Mouse (Mus musculus) spleen, adult 2 months (tissue): Measurements from ENCODE around the gene Gm3164. TPM values are rescaled to one million over a fixed set of nuclear protein-coding genes. Genes with fewer than 3 reads are reported as not detected.
"Not testable (repeated sequence)": the region's sequence is repeated elsewhere in the genome, so short reads cannot be mapped to it uniquely, and the experiment has no call there.

Experiments
- DNase-seq, 2 experiments: peaks; one replicate each; pipeline versions ENCODE4 v3.0.0 to v3.0.0-alpha.2; 2012 to 2021; ENCODE audit warnings: low spot score in 2 of 2, low read depth in 1 of 2
- H3K27ac ChIP-seq: fragments of 200-500 bp; 2 replicates; pipeline ENCODE4 v1.5.1; 2012; ENCODE audit warnings: low read length, inconsistent platforms; ENCODE audit not compliant: insufficient read depth
- H3K27me3 ChIP-seq: fragments of 200-500 bp; 2 replicates; pipeline ENCODE4 v1.6.1; 2012; ENCODE audit warnings: mild to moderate bottlenecking, moderate library complexity, low read length, inconsistent platforms; ENCODE audit not compliant: control insufficient read depth, insufficient read depth
- H3K36me3 ChIP-seq: fragments of 200-500 bp; 2 replicates; pipeline ENCODE4 v1.6.1; 2012; ENCODE audit warnings: mild to moderate bottlenecking, low read length, inconsistent platforms; ENCODE audit not compliant: control insufficient read depth, insufficient read depth
- H3K4me1 ChIP-seq: fragments of 200-500 bp; 2 replicates; pipeline ENCODE4 v1.6.1; 2011; ENCODE audit warnings: inconsistent platforms; ENCODE audit not compliant: control insufficient read depth, insufficient read depth, insufficient read length
- H3K4me3 ChIP-seq: fragments of 200-500 bp; 2 replicates; pipeline ENCODE4 v1.5.1; 2011; ENCODE audit warnings: mild to moderate bottlenecking, inconsistent platforms; ENCODE audit not compliant: insufficient read depth, insufficient read length; ENCODE audit errors: extremely low read depth
- WGBS: fragments of 180-500 bp; shearing (Covaris S2); methylation state at CpG from one replicate; pipeline ENCODE4 v1.1.7; 2018; 5-methylcytosine and 5-hydroxymethylcytosine counted together
- polyA plus RNA-seq: library from polyadenylated mRNA; depleted of rRNA; stranded (reverse); fragments of >200 nt; gene quantifications from 2 replicates; pipeline ENCODE4 v1.2.3, GENCODE M21; 2012; rRNA removed

Gm3164 gene
- polyA plus RNA-seq, 1 experiment = 0.05 TPM

DNA sequence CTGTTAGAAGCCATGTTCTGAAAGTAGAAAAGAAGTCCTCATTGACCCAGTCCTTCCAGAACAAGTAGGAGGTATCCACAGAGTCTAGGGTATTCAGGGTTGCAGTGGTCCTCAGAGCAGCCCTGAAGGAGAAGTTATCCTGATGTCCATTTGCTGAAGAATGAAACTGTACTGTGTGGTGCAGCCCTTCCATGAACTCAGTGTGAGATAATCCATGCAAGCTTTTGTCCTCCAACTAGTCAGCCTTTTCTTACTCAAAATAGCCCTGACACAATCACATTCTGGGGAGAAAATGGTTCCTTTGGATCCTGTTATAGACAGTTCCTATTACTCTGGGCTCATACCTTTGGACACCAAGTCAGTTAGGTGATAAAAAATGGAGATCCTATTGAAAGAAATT lies 11.4 kb upstream of the Gm3164 start:
- not testable (repeated sequence) for H3K27ac ChIP-seq

DNA sequence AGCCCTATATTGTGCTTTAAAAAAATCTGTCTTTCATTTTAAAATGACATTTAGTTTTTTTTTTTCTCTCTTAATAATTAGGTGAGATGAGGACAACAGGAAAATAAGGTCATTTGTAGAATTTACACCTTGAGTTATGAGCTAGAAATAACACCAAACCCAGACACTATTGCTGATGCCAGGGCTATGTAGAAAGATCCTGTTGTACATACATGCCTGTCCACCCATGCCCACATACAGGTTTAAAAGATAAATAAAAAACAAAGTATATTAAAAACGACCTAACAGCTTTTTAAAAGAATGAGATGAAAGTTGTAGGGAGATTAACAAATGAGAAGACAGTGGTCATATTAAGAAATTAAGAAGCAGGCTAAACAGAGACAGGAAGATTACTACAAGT lies 5.3 kb upstream of the Gm3164 start:
- H3K4me3 ChIP-seq, H3K27me3 ChIP-seq, H3K4me1 ChIP-seq, H3K36me3 ChIP-seq, DNase-seq, H3K27ac ChIP-seq: not testable (repeated sequence)
- 55% methylated on average over 1 of the region's 1 CpGs for WGBS

More for the DNA sequence above, 11.4 kb upstream of the Gm3164 start:
- not testable (repeated sequence) for DNase-seq, H3K36me3 ChIP-seq, H3K27me3 ChIP-seq, H3K4me1 ChIP-seq, H3K4me3 ChIP-seq

DNA sequence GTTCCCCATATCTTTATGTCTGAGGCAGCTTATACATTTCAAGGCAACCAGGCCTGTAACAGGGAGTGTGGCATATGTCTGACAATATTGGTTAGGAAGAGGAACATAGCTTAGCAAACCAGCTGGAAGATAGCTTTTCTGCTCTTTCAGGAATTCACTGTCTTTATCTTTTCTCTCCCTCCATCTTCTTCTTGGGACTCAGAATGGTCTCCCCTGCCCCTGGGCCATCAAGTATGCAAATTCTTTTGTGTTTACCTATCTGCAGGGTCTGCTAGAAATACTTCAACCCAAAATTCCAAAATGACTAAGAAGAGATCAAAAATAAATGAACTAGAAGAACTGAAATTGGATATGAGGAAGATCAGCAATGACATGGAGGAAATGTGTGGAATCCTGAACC lies 15.4 kb downstream of the Gm3164 start, which contains the start of gene Gm3173:
Gm3173 (plus strand) TSS at position 301 of the 400 bp plus-strand sequence.
- not testable (repeated sequence) for H3K36me3 ChIP-seq, H3K4me1 ChIP-seq, H3K27me3 ChIP-seq, H3K4me3 ChIP-seq, H3K27ac ChIP-seq, DNase-seq

DNA sequence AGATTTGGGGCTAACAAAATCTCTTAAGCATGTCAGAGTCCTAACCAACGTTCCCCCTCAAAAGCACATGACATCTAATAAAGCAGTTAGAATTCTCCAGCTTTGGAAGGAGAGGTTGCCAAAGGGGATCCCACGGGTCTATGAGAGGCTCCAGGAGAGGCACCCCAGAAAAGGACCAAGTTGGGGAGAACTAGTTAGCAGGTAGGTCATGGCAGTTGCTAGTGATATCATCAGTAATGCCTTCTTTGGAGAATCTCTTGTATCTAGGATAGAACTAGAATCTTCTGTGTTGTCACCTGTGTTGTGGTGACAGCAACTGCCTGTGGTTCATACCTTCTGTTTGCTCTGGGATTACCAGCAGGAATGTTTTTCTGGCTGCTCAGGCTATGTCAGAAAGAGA lies 66.2 kb downstream of the Gm3164 start, which contains the start of gene Gm3182:
Gm3182 (plus strand) TSS at position 301 of the 400 bp plus-strand sequence.
- DNase-seq, H3K27ac ChIP-seq, H3K4me3 ChIP-seq, H3K27me3 ChIP-seq, H3K36me3 ChIP-seq, H3K4me1 ChIP-seq: not testable (repeated sequence)
- WGBS = 85% methylated on average over 1 of the region's 2 CpGs

Other genes starting within 250 kb of the Gm3164 start
- gene Gm2974, start 232.9 kb upstream of the Gm3164 start, polyA plus RNA-seq = not detected in 2 replicates
- not detected in 2 replicates for gene Gm3138, start 165.8 kb upstream of the Gm3164 start, polyA plus RNA-seq
- gene Gm3149, start 98.2 kb upstream of the Gm3164 start, polyA plus RNA-seq = not detected in 2 replicates
- gene 2610042L04Rik, start 80.7 kb upstream of the Gm3164 start, polyA plus RNA-seq = not detected in 2 replicates
- not detected in 2 replicates for gene Gm3159, start 17.9 kb upstream of the Gm3164 start, polyA plus RNA-seq
- not detected in 2 replicates for gene Gm3173, start 15.5 kb downstream of the Gm3164 start, polyA plus RNA-seq
- gene Gm3182, start 66.3 kb downstream of the Gm3164 start, polyA plus RNA-seq = not detected in 2 replicates
- gene Gm3047, start 140.0 kb downstream of the Gm3164 start, polyA plus RNA-seq = not detected in 2 replicates
- gene Gm8159, start 216.9 kb downstream of the Gm3164 start, polyA plus RNA-seq = not detected in 2 replicates
- gene Gm3239, start 248.7 kb downstream of the Gm3164 start, polyA plus RNA-seq = not detected in 2 replicates